Mouse (Mus musculus) liver, postnatal 0 days (tissue): ENCODE results near the gene Batf.

Experiments
- CTCF ChIP-seq: sonication (generic); IDR thresholded peaks from 2 replicates; pipeline ENCODE4 v1.5.1; 2016; ENCODE audit warnings: antibody characterized with exemption, low read depth
- EP300 ChIP-seq: IDR thresholded peaks from 2 replicates; pipeline ENCODE4 v1.6.1; 2016; ENCODE audit warnings: antibody characterized with exemption, low read depth, mild to moderate bottlenecking

- TF ChIP-seq CTCF (no peak), EP300 (no peak)
Measured at GRCm38 (mm10) chr12:85726729-85727397, 40.4 kb downstream of the Batf start.
